Mouse (Mus musculus): Measurements from ENCODE around the gene Rabl6. TPM values are rescaled to one million over a fixed set of nuclear protein-coding genes. Genes with fewer than 3 reads are reported as not detected.

The Rabl6 gene
- total and polyA plus RNA-seq, 3 experiments = 34.6 to 62.0 (median 55.7) TPM

DNA sequence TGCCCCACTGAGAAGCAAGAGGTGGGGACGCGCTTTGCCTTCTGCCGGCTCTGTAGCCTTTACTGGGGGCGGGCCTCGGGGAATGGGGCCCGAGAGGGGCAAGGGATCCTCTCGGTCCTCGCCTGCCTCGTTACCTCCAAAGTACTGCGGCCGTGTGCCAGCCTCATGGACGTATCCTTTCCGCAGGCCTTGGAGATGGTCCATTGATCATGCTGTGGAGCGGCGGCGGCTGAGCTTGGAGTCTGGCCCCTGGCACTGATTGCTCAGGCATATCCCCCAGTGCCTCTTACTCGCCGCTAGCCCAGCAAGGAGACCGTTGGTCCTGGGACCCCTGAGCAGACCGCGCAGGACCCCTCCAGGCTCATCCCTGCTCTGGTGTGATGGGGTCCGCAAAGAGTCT lies 8.1 kb upstream of the Rabl6 start:
- H3K4me2 ChIP-seq (ENCODE audit: insufficient read depth, low read depth, poor library complexity, severe bottlenecking) = no peak overlapping the region
- H3K4me3 ChIP-seq (replicated peaks in 1 of 3; ENCODE audit: low read depth in 2 of 3, low read length in 2 of 3, poor library complexity in 1 of 3) = no peak overlapping the region
- dilution Hi-C loops (cut with MboI; ENCODE audit: extremely low pct_ligation_motif_present, extremely low pct_unique_long_range_greater_than_20kb, low sequenced_read_pairs) (no loop called here), in situ Hi-C loops (cut with MboI; ENCODE audit: low pct_ligation_motif_present, low pct_unique_long_range_greater_than_20kb, low sequenced_read_pairs) (no loop called here)
- peaks cover 0 to 3% of the 10 kb centered on the region in 2 experiments for H3K36me3 ChIP-seq (replicated peaks in 1 of 2; ENCODE audit: control insufficient read depth in 1 of 2, insufficient read depth in 1 of 2, low read length in 1 of 2)
- no peaks in the 10 kb centered on the region for H3K79me2 ChIP-seq (replicated peaks; ENCODE audit: control insufficient read depth, extremely low read depth, insufficient read depth, poor library complexity, severe bottlenecking)
- TF ChIP-seq USF2 (conservative IDR thresholded peaks at IDR 0.05; ENCODE audit: low read depth, low read length) (no peak), RCOR1 (conservative IDR thresholded peaks at IDR 0.05; ENCODE audit: low read depth, low read length) (no peak), MXI1 (IDR thresholded peaks at IDR 0.05; ENCODE audit: low read depth, low read length) (no peak), NRF1 (IDR thresholded peaks at IDR 0.05; ENCODE audit: low read depth, low read length) (no peak), ELF1 (IDR thresholded peaks at IDR 0.05; ENCODE audit: low read depth, low read length) (no peak), KAT2A (IDR thresholded peaks at IDR 0.05; ENCODE audit: insufficient replicate concordance, low read length) (no peak), E2F4 (IDR thresholded peaks at IDR 0.05; ENCODE audit: insufficient replicate concordance, low read depth, low read length) (no peak), PAX5 (IDR thresholded peaks at IDR 0.05; ENCODE audit: low read length) (no peak), TCF12 (IDR thresholded peaks at IDR 0.05; ENCODE audit: low read depth, low read length) (no peak), IRF4 (IDR thresholded peaks at IDR 0.05; ENCODE audit: low read depth, low read length) (no peak), ZC3H11A (IDR thresholded peaks at IDR 0.05; ENCODE audit: low read depth, low read length) (no peak), POLR2A (IDR thresholded peaks at IDR 0.05; ENCODE audit: low read depth, low read length) (no peak), MAFK (IDR thresholded peaks at IDR 0.05; ENCODE audit: insufficient replicate concordance, low read length) (no peak), MEF2A (IDR thresholded peaks at IDR 0.05; ENCODE audit: borderline replicate concordance, low read depth, low read length) (no peak), MYC (IDR thresholded peaks at IDR 0.05; ENCODE audit: low read depth, low read length) (no peak), ZNF384 (IDR thresholded peaks at IDR 0.05; ENCODE audit: low read depth, low read length) (no peak), CHD2 (IDR thresholded peaks at IDR 0.05; ENCODE audit: low read length) (no peak), CHD1 (IDR thresholded peaks at IDR 0.05; ENCODE audit: low read depth, low read length) (no peak), RAD21 (IDR thresholded peaks at IDR 0.05; ENCODE audit: low read depth, low read length) (no peak), JUN (IDR thresholded peaks at IDR 0.05; ENCODE audit: insufficient read depth, low read depth, low read length) (no peak)
- no peak overlapping the region for H3K9ac ChIP-seq (ENCODE audit: insufficient read depth, low read depth)
- no peaks in the 10 kb centered on the region for H3K9me3 ChIP-seq (replicated peaks; ENCODE audit: low read length)
- no peak for DNase-seq (ENCODE audit: extremely low read depth)
- peaks cover 0 to 7% of the 10 kb centered on the region in 2 experiments; a peak in 2 of 4 replicates for H3K4me1 ChIP-seq (ENCODE audit: control insufficient read depth in 1 of 2, insufficient read depth in 2 of 2)
- H3K27me3 ChIP-seq (replicated peaks) = peaks cover 1% of the 10 kb centered on the region
- no peak overlapping the region for H3K27ac ChIP-seq (ENCODE audit: insufficient read depth, low read depth)

DNA sequence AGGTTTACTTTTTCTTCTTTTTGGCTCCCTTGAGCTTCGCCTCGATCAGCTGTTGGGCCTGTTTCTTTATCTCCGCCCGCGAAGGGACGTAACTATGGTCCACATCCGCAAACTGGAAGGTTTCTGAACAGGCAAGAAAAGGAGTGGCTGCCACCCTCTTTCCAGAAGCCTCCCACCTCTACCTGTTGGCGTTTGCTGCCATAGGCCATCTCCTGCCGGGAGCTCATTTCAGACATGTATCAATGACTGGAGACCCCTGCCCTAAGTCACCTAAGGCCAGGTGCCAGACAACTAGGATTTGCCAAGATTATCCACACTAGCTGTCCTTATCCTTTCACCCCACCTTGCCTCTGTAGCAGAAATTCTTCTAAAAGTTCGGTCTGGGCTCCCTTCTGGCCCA lies 350 bp upstream of the Rabl6 start:
- Histone ChIP-seq H3K4me2 (ENCODE audit: insufficient read depth, low read depth, poor library complexity, severe bottlenecking) (peak overlapping the region; percentile 7; the same call in 1 of the 2 replicates), H3K27me3 (replicated peaks) (no peaks in the 10 kb centered on the region), H3K9me3 (replicated peaks; ENCODE audit: low read length) (no peaks in the 10 kb centered on the region), H3K9ac (ENCODE audit: insufficient read depth, low read depth) (no peak overlapping the region), H3K27ac (ENCODE audit: insufficient read depth, low read depth) (no peak overlapping the region), H3K79me2 (replicated peaks; ENCODE audit: control insufficient read depth, extremely low read depth, insufficient read depth, poor library complexity, severe bottlenecking) (peaks cover 17% of the 10 kb centered on the region), H3K36me3 (replicated peaks in 1 of 2; ENCODE audit: control insufficient read depth in 1 of 2, insufficient read depth in 1 of 2, low read length in 1 of 2) (peaks cover 0 to 18% of the 10 kb centered on the region in 2 experiments), H3K4me1 (ENCODE audit: control insufficient read depth in 1 of 2, insufficient read depth in 2 of 2) (peaks cover 5 to 21% of the 10 kb centered on the region in 2 experiments), H3K4me3 (replicated peaks in 1 of 3; ENCODE audit: low read depth in 2 of 3, low read length in 2 of 3, poor library complexity in 1 of 3) (peak overlapping the region in 1 of 3 experiments; percentile 99)
- no peak for DNase-seq (ENCODE audit: extremely low read depth)
- in situ Hi-C loops (cut with MboI; ENCODE audit: low pct_ligation_motif_present, low pct_unique_long_range_greater_than_20kb, low sequenced_read_pairs) = no loop called here
- dilution Hi-C loops (cut with MboI; ENCODE audit: extremely low pct_ligation_motif_present, extremely low pct_unique_long_range_greater_than_20kb, low sequenced_read_pairs) = no loop called here
- no peak for TF ChIP-seq KAT2A (IDR thresholded peaks at IDR 0.05; ENCODE audit: insufficient replicate concordance, low read length)

All from CH12.LX (cell line).